Mouse (Mus musculus) limb, embryonic 14.5 days (tissue): Measurements from ENCODE around the gene Erv3. TPM values are rescaled to one million over a fixed set of nuclear protein-coding genes. Genes with fewer than 3 reads are reported as not detected.

Source experiments
- ATAC-seq: fragments of 200-750 bp; cut with Nextera tagmentation; 2 replicates; pipeline ENCODE4 v1.8.0; 2017; ENCODE audit warnings: low read depth, moderate number of reproducible peaks, moderate TSS enrichment; ENCODE audit not compliant: low FRiP score
- DNase-seq: peaks from one replicate; pipeline ENCODE4 v3.0.0-alpha.2; 2015; ENCODE audit warnings: low spot score
- H3K27ac ChIP-seq: fragments of 300-500 bp; sonication (generic); replicated peaks from 2 replicates; pipeline ENCODE4 v1.5.1; 2014; ENCODE audit warnings: low read depth, mild to moderate bottlenecking, low read length, moderate library complexity, mixed read lengths
- H3K27me3 ChIP-seq: fragments of 300-500 bp; sonication (generic); 2 replicates; pipeline ENCODE4 v1.6.1; 2014; ENCODE audit warnings: low read length, mixed read lengths; ENCODE audit not compliant: control insufficient read depth, insufficient read depth
- H3K36me3 ChIP-seq: fragments of 300-500 bp; sonication (generic); 2 replicates; pipeline ENCODE4 v1.6.1; 2014; ENCODE audit warnings: mild to moderate bottlenecking, low read length, moderate library complexity, mixed read lengths; ENCODE audit not compliant: control insufficient read depth, insufficient read depth
- H3K4me1 ChIP-seq: fragments of 300-500 bp; sonication (generic); 2 replicates; pipeline ENCODE4 v1.6.1; 2014; ENCODE audit warnings: antibody characterized with exemption, low read length, mixed read lengths; ENCODE audit not compliant: control insufficient read depth, insufficient read depth
- H3K4me2 ChIP-seq: fragments of 300-500 bp; sonication (generic); replicated peaks from 2 replicates; pipeline ENCODE4 v1.6.1; 2014; ENCODE audit warnings: low read depth, mild to moderate bottlenecking, low read length, moderate library complexity; ENCODE audit not compliant: severe bottlenecking
- H3K4me3 ChIP-seq: fragments of 300-500 bp; sonication (generic); replicated peaks from 2 replicates; pipeline ENCODE4 v1.5.1; 2014; ENCODE audit warnings: low read length
- H3K9ac ChIP-seq: fragments of 300-500 bp; sonication (generic); 2 replicates; pipeline ENCODE4 v1.6.1; 2014; ENCODE audit warnings: mild to moderate bottlenecking, low read depth, low read length, moderate library complexity; ENCODE audit not compliant: severe bottlenecking
- H3K9me3 ChIP-seq: fragments of 300-500 bp; sonication (generic); 2 replicates; pipeline ENCODE4 v1.6.1; 2016; ENCODE audit warnings: low read length; ENCODE audit not compliant: control insufficient read depth
- POLR2A ChIP-seq: fragments of 200-500 bp; IDR thresholded peaks from 2 replicates; pipeline ENCODE4 v1.8.0; 2012; ENCODE audit warnings: inconsistent platforms, mild to moderate bottlenecking, moderate library complexity, borderline replicate concordance; ENCODE audit not compliant: insufficient read depth, insufficient read length; ENCODE audit errors: extremely low read depth
- WGBS: fragments of 180-500 bp; shearing (Covaris S2); extraction: QIAGEN DNeasy Blood & Tissue Kit; methylation state at CpG from one replicate; pipeline ENCODE4 v1.1.7; 2014; 5-methylcytosine and 5-hydroxymethylcytosine counted together
- polyA plus RNA-seq, 2 experiments: library from polyadenylated mRNA; depleted of rRNA in 1 of 2; stranded (reverse) in 1 of 2; unstranded in 1 of 2; fragments of >200 nt; fragmentation: Nextera tagmentation in 1 of 2; extraction: Ambion mirVana in 1 of 2; gene quantifications; 2 replicates each; pipeline versions ENCODE4 v1.2.1 to v1.2.3; 2012 to 2014

Erv3 gene
- polyA plus RNA-seq, 2 experiments: 0.25 TPM; not detected in 1

DNA sequence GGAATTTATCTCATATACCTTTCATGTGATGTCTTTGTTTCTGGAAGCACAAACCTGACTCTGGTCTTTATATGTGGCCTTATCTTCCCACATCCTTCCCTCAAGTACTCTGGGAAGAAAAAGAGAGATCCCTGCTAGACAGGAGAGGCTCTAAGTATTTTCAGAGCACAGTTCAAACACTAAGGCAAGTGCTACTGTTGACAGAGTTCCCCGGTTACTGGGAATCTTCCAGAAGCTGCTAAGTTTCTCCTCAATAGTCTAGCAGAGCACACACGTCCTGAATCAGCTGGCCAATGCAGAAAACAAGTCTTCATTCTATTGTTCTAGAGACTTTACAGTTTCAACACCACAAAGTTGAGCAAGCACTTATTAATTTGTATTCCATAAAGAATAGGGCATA lies 12.7 kb downstream of the Erv3 start:
- H3K4me1 ChIP-seq: no peaks in the 10 kb centered on the region
- H3K9ac ChIP-seq: no peak overlapping the region
- WGBS: 59% methylated on average over 2 of the region's 2 CpGs
- no peak for ATAC-seq
- no peak for TF ChIP-seq POLR2A
- no peaks in the 10 kb centered on the region for H3K36me3 ChIP-seq
- H3K9me3 ChIP-seq: no peaks in the 10 kb centered on the region
- no peaks in the 10 kb centered on the region for H3K27me3 ChIP-seq
- H3K4me2 ChIP-seq: no peak overlapping the region
- DNase-seq: no peak
- no peak overlapping the region for H3K27ac ChIP-seq
- H3K4me3 ChIP-seq: no peak overlapping the region

DNA sequence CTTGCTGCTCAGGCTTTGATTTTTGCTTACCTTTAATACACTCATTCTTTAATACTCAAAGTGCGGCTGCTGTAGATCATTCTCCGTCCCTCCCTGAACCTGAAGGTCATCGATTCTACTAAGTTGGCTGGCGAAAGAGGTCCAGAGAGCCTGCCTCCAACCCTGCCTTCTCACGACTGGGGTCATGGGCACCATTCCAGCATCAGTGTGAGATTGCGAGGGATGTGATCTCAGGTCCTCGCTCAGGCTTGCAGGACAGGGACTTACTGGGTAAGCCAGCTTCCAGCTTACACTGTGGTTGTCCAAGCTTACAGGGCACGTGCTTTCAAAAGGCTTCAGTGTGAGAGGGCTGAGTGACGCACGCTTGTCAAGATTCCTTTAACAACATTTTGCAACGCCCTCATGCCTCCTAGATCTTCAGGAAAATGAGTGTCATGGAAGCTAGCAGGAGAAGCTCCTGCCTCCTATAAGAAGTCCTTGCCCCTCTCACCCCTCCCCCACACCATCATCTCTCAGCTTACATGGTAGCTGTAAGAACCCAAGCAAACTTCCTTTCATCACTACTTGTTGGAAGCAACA lies 13.3 kb downstream of the Erv3 start:
- Histone ChIP-seq H3K4me2 (no peak overlapping the region), H3K36me3 (no peaks in the 10 kb centered on the region), H3K9me3 (no peaks in the 10 kb centered on the region), H3K4me3 (no peak overlapping the region), H3K27ac (no peak overlapping the region), H3K4me1 (no peaks in the 10 kb centered on the region), H3K27me3 (no peaks in the 10 kb centered on the region), H3K9ac (no peak overlapping the region)
- no peak for ATAC-seq
- DNase-seq: no peak
- no peak for TF ChIP-seq POLR2A
- 72% methylated on average over 11 of the region's 11 CpGs for WGBS

DNA sequence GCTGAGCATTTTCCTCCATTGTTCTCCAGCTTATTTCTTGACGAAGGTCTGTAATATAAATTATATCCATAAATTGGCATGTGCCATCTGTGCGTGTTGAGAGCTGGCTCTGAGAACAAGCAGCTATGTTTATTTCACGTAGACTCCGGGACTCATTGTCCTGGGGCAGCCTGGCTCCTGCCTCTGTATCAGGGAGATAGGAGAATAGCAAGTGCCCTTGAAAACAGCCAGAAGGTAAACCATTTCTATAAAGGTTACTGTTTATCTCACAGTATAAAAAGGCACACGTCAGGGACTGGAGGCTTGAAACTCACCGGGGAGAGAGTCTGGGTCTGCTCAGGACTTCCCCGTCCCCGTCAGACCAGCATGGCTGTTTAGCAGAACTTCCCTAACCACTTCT lies 13.9 kb downstream of the Erv3 start:
- Histone ChIP-seq H3K4me1 (no peaks in the 10 kb centered on the region), H3K36me3 (no peaks in the 10 kb centered on the region), H3K9ac (no peak overlapping the region), H3K27ac (no peak overlapping the region), H3K4me3 (no peak overlapping the region), H3K9me3 (no peaks in the 10 kb centered on the region), H3K27me3 (no peaks in the 10 kb centered on the region), H3K4me2 (no peak overlapping the region)
- DNase-seq (no peak), ATAC-seq (no peak)
- WGBS: 65% methylated on average over 8 of the region's 8 CpGs
- TF ChIP-seq POLR2A: no peak

DNA sequence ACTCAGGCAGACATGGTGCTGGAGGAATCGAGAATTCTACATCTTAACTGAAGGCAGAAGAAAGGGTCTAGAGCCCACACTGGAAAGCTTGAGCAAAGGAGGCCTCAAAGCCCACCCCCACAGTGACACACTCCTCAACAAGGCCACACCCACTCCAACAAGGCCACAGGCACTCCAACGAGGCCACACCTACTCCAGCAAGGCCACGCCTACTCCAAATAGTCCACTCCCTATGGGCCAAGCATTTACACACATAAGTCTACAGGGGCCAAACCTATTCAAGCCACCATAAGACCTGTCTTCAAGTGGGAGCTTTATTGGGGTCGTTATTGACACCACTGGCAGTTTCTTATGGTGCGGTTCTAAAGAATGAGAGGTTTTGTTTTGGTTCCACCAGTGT lies 17.0 kb downstream of the Erv3 start:
- Histone ChIP-seq H3K9ac (no peak overlapping the region), H3K9me3 (no peaks in the 10 kb centered on the region), H3K4me3 (no peak overlapping the region), H3K36me3 (no peaks in the 10 kb centered on the region), H3K4me2 (no peak overlapping the region), H3K4me1 (no peaks in the 10 kb centered on the region), H3K27me3 (no peaks in the 10 kb centered on the region), H3K27ac (no peak overlapping the region)
- no peak for ATAC-seq
- no peak for TF ChIP-seq POLR2A
- DNase-seq: no peak
- WGBS: 74% methylated on average over 5 of the region's 5 CpGs

DNA sequence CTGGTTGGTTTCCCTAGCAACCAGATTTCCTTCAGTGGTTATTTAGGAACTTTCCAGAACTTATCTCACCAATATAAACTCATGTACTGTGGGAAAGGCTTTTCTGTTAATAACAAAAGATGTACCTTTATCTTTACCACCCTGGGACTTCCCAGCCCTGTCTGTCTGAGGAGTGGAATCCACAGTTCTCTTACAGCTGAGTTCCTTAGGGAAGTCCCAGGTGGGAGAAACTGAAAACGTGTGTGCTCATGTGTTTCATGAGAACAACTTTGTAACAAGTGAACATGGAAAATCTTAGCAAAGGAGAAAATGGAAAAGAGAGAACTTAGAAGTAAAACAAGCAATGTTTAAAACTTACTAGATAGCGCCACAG lies 18.2 kb downstream of the Erv3 start:
- ATAC-seq: no peak
- WGBS: 64% methylated on average over 2 of the region's 2 CpGs

More for the DNA sequence above, 18.2 kb downstream of the Erv3 start:
- no peak for DNase-seq
- H3K27ac ChIP-seq: no peak overlapping the region
- H3K36me3 ChIP-seq: no peaks in the 10 kb centered on the region
- H3K27me3 ChIP-seq: no peaks in the 10 kb centered on the region
- no peaks in the 10 kb centered on the region for H3K4me1 ChIP-seq
- TF ChIP-seq POLR2A: no peak
- no peak overlapping the region for H3K9ac ChIP-seq
- H3K4me2 ChIP-seq: no peak overlapping the region
- H3K9me3 ChIP-seq: no peaks in the 10 kb centered on the region
- H3K4me3 ChIP-seq: no peak overlapping the region
